Mouse (Mus musculus): Measurements from ENCODE around the gene Maf.
A peak's percentile ranks its signal among the peaks of the same experiment; 100 is the strongest.

Maf gene

GRCm38 (mm10) chr8:115707731-115708590 lies at the start of gene Maf:
Maf (minus strand) TSS chr8:115707794.
- peak; percentile 37; the same call in 1 of the 2 replicates for ATAC-seq (ENCODE audit: insufficient number of reproducible peaks, low FRiP score, low TSS enrichment)

- ATAC-seq (ENCODE audit: insufficient number of reproducible peaks, low FRiP score, low TSS enrichment): no peak
Observed at GRCm38 (mm10) chr8:115756965-115757364, 49.4 kb upstream of the Maf start.

DNA sequence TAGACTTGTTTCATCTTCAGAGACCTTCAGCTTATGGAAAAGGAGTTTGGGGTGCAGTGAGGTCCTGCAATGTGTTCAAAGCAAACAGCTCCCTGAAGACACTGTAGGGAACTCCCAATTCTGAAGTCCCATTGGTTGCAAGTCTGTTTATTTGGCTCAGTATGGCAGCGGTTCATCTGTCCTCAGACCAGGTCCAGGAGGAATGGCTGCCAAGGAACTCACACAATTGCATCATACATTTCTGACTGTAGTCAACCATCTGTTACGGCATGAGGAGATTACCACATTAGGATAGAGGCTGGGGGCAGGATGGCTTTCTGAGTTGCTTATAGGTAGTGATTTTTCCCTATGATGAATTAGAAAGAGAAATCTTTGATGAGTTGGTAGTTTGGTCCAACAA lies 48.4 kb upstream of the Maf start:
- peak; percentile 86 for ATAC-seq (ENCODE audit: insufficient number of reproducible peaks, low FRiP score, low TSS enrichment)

DNA sequence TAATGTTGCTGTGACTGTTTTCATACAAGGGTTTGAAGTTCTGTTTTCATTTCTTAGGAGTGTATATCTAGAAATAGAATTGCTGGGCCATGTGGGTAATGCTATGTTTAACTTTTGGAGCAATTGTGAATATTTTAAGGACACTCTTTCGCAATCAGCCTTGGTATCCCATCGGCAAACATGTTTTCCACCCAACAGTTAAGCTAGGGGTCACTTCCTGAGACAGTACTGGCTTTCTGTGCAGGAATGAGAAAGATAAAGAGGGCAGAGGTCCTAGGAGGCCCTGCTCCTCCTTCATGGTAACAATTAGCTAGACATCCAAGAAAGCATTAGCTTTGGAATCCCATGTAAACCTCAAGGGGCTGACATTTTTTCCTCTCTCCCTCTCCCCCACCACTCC lies 47.1 kb upstream of the Maf start:
- ATAC-seq (ENCODE audit: insufficient number of reproducible peaks, low FRiP score, low TSS enrichment): no peak

- no peak for ATAC-seq (ENCODE audit: insufficient number of reproducible peaks, low FRiP score, low TSS enrichment)
Observed at GRCm38 (mm10) chr8:115753801-115754200, 46.2 kb upstream of the Maf start.

GRCm38 (mm10) chr8:115747426-115747825 lies 39.8 kb upstream of the Maf start:
- ATAC-seq (ENCODE audit: insufficient number of reproducible peaks, low FRiP score, low TSS enrichment): no peak

DNA sequence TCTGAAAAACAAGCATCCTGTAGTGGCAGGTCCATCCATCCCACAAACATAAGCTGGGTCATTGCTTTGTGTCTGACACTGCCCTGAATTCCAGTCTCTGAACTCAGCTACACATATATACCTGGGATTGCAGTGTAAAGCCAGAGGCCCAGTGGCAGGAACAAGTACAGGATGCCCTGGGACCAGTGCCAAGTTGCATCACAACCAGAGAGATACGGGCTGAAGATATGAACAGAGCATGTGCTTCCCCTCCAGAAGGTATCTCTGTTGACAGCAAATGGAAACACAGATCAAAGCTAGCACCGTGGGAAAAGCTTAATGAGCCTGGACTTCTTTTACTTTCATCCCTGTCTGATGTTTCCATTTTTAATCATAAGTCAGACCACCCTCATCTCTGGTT lies 38.1 kb upstream of the Maf start:
- ATAC-seq (ENCODE audit: insufficient number of reproducible peaks, low FRiP score, low TSS enrichment): no peak

DNA sequence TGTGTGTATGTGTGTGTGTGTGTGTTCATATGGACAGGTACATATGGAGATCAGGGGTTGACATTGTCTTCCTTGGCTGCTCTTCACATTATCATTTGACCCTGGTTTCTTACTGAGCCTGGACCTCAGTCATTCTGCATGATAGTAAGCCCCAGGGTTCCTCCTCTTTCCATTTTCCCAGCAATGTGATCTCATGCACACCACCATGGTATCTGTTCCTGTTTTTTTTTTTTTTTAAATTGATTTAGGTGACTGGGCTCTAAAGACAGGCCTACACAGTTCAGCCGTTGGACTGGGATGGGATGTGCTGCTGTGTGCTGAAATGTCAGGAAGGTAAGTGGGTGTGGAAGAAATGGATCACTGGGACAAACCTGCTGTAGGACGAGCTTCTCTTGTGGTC lies 35.8 kb upstream of the Maf start:
- no peak for ATAC-seq (ENCODE audit: insufficient number of reproducible peaks, low FRiP score, low TSS enrichment)

GRCm38 (mm10) chr8:115742646-115743045 lies 35.1 kb upstream of the Maf start:
- no peak for ATAC-seq (ENCODE audit: insufficient number of reproducible peaks, low FRiP score, low TSS enrichment)

- ATAC-seq (ENCODE audit: insufficient number of reproducible peaks, low FRiP score, low TSS enrichment): no peak
Observed at GRCm38 (mm10) chr8:115741964-115742363, 34.4 kb upstream of the Maf start.

DNA sequence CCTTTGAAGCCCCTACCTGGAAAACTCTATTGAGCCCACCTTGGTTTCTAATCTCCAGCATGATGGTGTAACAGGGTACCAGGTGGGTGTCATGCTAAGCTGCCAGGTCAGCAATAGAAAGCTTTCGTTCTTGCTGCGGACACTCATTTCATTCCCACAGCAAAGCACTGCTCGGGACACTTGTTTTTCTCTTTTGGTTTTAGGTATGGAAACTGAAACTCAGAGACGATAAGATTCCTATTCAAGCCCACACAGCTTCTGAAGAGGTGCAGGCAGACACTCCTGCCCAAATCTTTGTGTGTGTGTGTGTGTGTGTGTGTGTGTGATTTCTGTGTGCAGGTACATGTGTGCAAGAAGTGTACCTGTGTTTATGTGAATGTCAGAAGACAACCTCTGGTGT lies 32.2 kb upstream of the Maf start:
- no peak for ATAC-seq (ENCODE audit: insufficient number of reproducible peaks, low FRiP score, low TSS enrichment)

DNA sequence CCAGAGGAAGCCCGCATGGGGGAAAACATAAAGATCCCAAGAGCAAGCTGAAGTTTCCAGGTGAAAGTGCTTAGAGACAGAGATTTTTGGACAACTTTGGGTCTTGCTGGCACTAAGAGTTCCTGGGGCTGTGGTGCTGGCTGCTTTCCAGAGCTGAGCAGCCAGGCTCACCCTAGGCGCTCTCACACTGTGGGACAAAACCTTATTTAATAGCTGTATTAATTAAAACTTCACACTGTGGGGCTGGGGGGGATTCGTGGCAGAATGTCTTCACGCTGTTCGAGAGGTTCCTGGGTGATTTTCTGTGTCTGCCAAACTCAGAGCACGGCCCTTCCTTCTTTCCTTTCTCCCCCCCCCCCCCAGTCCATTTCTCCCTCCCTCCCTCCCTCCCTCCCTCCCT lies 24.8 kb upstream of the Maf start:
- no peak for ATAC-seq (ENCODE audit: insufficient number of reproducible peaks, low FRiP score, low TSS enrichment)

DNA sequence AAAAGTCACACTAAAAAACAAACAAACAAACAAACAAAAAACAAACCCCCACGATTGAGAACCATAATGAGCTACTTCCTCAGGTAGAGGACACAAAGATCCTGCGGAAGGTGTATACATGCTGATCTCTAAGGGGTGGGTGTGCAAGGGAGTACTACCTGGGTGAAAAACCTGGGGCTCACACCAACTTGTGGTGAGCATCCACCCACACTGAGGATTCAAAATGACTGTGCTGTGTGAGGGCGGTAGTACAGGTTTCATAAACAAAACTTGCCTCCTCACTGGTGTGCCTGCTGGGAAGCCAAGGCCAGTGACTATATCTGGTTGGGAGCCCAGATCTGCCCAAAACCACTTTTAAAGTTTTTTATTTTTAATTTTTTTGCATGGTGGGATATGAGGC lies 19.2 kb upstream of the Maf start:
- ATAC-seq (ENCODE audit: insufficient number of reproducible peaks, low FRiP score, low TSS enrichment): no peak

- no peak for ATAC-seq (ENCODE audit: insufficient number of reproducible peaks, low FRiP score, low TSS enrichment)
Observed at GRCm38 (mm10) chr8:115726231-115726630, 18.6 kb upstream of the Maf start.

- ATAC-seq (ENCODE audit: insufficient number of reproducible peaks, low FRiP score, low TSS enrichment): no peak
Observed at GRCm38 (mm10) chr8:115719126-115719525, 11.5 kb upstream of the Maf start.

DNA sequence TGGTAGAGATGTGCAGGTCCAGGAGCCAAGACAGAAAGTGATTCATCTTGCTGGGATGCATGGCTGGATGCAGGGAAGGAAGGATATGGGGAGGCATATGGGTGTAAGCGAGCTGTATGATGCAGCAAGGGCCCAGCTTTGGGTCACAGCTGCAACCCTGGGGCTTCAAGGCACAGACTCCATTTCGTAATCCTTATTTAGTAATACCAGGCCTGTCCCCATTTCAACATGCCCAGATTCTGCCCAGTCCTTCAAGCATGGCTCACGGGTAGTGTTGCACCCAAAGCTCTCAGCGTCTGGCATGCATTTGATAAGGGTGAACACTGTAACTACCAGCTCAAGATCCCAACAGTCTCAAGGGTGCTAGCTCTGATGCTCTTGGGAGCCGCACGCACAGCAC lies 11.0 kb upstream of the Maf start:
- ATAC-seq (ENCODE audit: insufficient number of reproducible peaks, low FRiP score, low TSS enrichment): no peak

- no peak for ATAC-seq (ENCODE audit: insufficient number of reproducible peaks, low FRiP score, low TSS enrichment)
Observed at GRCm38 (mm10) chr8:115715262-115715661, 7.7 kb upstream of the Maf start.

DNA sequence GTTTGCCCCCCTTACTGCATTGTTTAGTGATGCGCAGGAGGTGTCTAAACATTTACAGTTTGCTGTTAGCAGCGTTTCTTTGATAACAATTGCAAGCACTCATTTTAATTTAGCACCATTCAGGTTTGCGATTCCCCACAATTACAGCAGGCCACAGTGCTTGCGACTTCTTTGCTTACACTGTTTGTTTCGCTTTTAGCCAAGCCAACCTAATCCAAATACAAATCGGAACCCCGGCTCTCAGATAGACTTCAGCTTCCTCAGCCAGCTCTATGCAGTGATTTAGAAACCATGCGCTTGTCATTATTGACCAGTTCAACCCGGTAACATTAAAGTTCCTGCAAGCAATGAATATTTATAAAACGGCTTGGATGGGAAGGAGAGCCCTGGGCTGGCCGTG lies 3.5 kb upstream of the Maf start:
- no peak for ATAC-seq (ENCODE audit: insufficient number of reproducible peaks, low FRiP score, low TSS enrichment)

GRCm38 (mm10) chr8:115709931-115710330 lies 2.3 kb upstream of the Maf start:
- no peak for ATAC-seq (ENCODE audit: insufficient number of reproducible peaks, low FRiP score, low TSS enrichment)

- 0 out of 2 replicates have a peak, but pooled peaks have one; percentile 33 for ATAC-seq (ENCODE audit: insufficient number of reproducible peaks, low FRiP score, low TSS enrichment)
Observed at GRCm38 (mm10) chr8:115708936-115709780, 1.6 kb upstream of the Maf start.
